Mouse (Mus musculus): Measurements from ENCODE around the gene Chpf. TPM values are rescaled to one million over a fixed set of nuclear protein-coding genes. Genes with fewer than 3 reads are reported as not detected.

Chpf gene
- polyA plus RNA-seq (2015; fragmentation: Nextera tagmentation; extraction: Ambion mirVana), result 24.6 and 25.2 TPM in 2 replicates

GRCm38 (mm10) chr1:75478916-75479634, at the start of gene Chpf, which contains the start of gene Tmem198:
Gene Chpf, minus strand, starts transcription at chr1:75479307.
Gene Tmem198, plus strand, starts transcription at chr1:75479532.
- H3K27me3 ChIP-seq (ENCODE audit: control insufficient read depth, insufficient read depth, low read length), result peaks cover 2% of the 10 kb centered on the region; the same call in 1 of the 2 replicates

GRCm38 (mm10) chr1:75524679-75525078, 45.6 kb upstream of the Chpf start:
- H3K36me3 ChIP-seq (ENCODE audit: control insufficient read depth, insufficient read depth, low read length), result no peaks in the 10 kb centered on the region; the same call in none of the 2 replicates
- no peak for DNase-seq (ENCODE audit: low spot score)
- H3K27ac ChIP-seq (replicated peaks), result no peak overlapping the region
- H3K9me3 ChIP-seq (ENCODE audit: control insufficient read depth, low read length), result no peaks in the 10 kb centered on the region
- WGBS, result 91% methylated on average over 7 of the region's 7 CpGs
- no peak overlapping the region for H3K4me3 ChIP-seq (ENCODE audit: low read depth, low read length)
- ATAC-seq (ENCODE audit: low FRiP score, low TSS enrichment), result no peak
- H3K27me3 ChIP-seq (ENCODE audit: control insufficient read depth, insufficient read depth, low read length), result no peaks in the 10 kb centered on the region
- no peak overlapping the region for H3K4me2 ChIP-seq (replicated peaks; ENCODE audit: low read depth)
- H3K4me1 ChIP-seq (replicated peaks; ENCODE audit: control insufficient read depth, insufficient read depth), result no peaks in the 10 kb centered on the region; the same call in 1 of the 2 replicates
- no peak for TF ChIP-seq EP300 (optimal IDR thresholded peaks at IDR 0.05)
- no peak for TF ChIP-seq CTCF (IDR thresholded peaks at IDR 0.05; ENCODE audit: low read depth)
- H3K9ac ChIP-seq (ENCODE audit: low read length), result no peak overlapping the region

More at GRCm38 (mm10) chr1:75478916-75479634, at the start of gene Chpf, which contains the start of gene Tmem198:
- Histone ChIP-seq H3K4me1 (replicated peaks; ENCODE audit: control insufficient read depth, insufficient read depth) (0 out of 2 replicates have a peak, but pooled peaks cover 2% of the 10 kb centered on the region), H3K27ac (replicated peaks) (peak within 1 kb of the TSS; percentile 78), H3K4me3 (ENCODE audit: low read depth, low read length) (peak within 1 kb of the TSS; percentile 71), H3K4me2 (replicated peaks; ENCODE audit: low read depth) (peak within 1 kb of the TSS; percentile 86), H3K9me3 (ENCODE audit: control insufficient read depth, low read length) (no peaks in the 10 kb centered on the region), H3K9ac (ENCODE audit: low read length) (peak within 1 kb of the TSS; percentile 75), H3K36me3 (ENCODE audit: control insufficient read depth, insufficient read depth, low read length) (0 out of 2 replicates have a peak, but pooled peaks cover 6% of the 10 kb centered on the region)
- TF ChIP-seq CTCF (IDR thresholded peaks at IDR 0.05; ENCODE audit: low read depth), result peak; percentile 20; the same call in 1 of the 2 replicates
- peak; percentile 64 for TF ChIP-seq EP300 (optimal IDR thresholded peaks at IDR 0.05)
- ATAC-seq (ENCODE audit: low FRiP score, low TSS enrichment), result peak; percentile 89
- peak; percentile 96 for DNase-seq (ENCODE audit: low spot score)
- under 1% methylated on average over 61 of the region's 76 CpGs for WGBS

- H3K36me3 ChIP-seq (ENCODE audit: control insufficient read depth, insufficient read depth, low read length), result no peaks in the 10 kb centered on the region
These were observed 42.4 kb upstream of the Chpf start, which contains the start of gene Stk11ip for GRCm38 (mm10) chr1:75521321-75522031. Gene Stk11ip, plus strand, starts transcription at chr1:75521529.

GRCm38 (mm10) chr1:75519576-75519975, 40.5 kb upstream of the Chpf start:
- H3K27me3 ChIP-seq (ENCODE audit: control insufficient read depth, insufficient read depth, low read length), result no peaks in the 10 kb centered on the region
- H3K9ac ChIP-seq (ENCODE audit: low read length), result no peak overlapping the region
- ATAC-seq (ENCODE audit: low FRiP score, low TSS enrichment) (no peak), DNase-seq (ENCODE audit: low spot score) (no peak)
- no peak overlapping the region for H3K4me3 ChIP-seq (ENCODE audit: low read depth, low read length)
- WGBS, result 26% methylated on average over 5 of the region's 5 CpGs
- peaks cover 6% of the 10 kb centered on the region; the same call in 1 of the 2 replicates for H3K4me1 ChIP-seq (replicated peaks; ENCODE audit: control insufficient read depth, insufficient read depth)
- no peak for TF ChIP-seq CTCF (IDR thresholded peaks at IDR 0.05; ENCODE audit: low read depth)
- TF ChIP-seq EP300 (optimal IDR thresholded peaks at IDR 0.05), result no peak
- H3K4me2 ChIP-seq (replicated peaks; ENCODE audit: low read depth), result no peak overlapping the region
- H3K36me3 ChIP-seq (ENCODE audit: control insufficient read depth, insufficient read depth, low read length), result no peaks in the 10 kb centered on the region
- no peaks in the 10 kb centered on the region for H3K9me3 ChIP-seq (ENCODE audit: control insufficient read depth, low read length)
- H3K27ac ChIP-seq (replicated peaks), result peak overlapping the region; percentile 83

More at GRCm38 (mm10) chr1:75521321-75522031, 42.4 kb upstream of the Chpf start, which contains the start of gene Stk11ip:
- peaks cover 6% of the 10 kb centered on the region; the same call in 1 of the 2 replicates for H3K4me1 ChIP-seq (replicated peaks; ENCODE audit: control insufficient read depth, insufficient read depth)
- TF ChIP-seq EP300 (optimal IDR thresholded peaks at IDR 0.05) (peak; percentile 25), CTCF (IDR thresholded peaks at IDR 0.05; ENCODE audit: low read depth) (no peak; the same call in 1 of the 2 replicates)
- H3K4me3 ChIP-seq (ENCODE audit: low read depth, low read length), result peak within 1 kb of the TSS; percentile 53
- under 1% methylated on average over 46 of the region's 46 CpGs for WGBS
- H3K27ac ChIP-seq (replicated peaks), result peak within 1 kb of the TSS; percentile 95
- peak within 1 kb of the TSS; percentile 50 for H3K4me2 ChIP-seq (replicated peaks; ENCODE audit: low read depth)
- H3K9ac ChIP-seq (ENCODE audit: low read length), result peak within 1 kb of the TSS; percentile 50
- ATAC-seq (ENCODE audit: low FRiP score, low TSS enrichment) (peak; percentile 98), DNase-seq (ENCODE audit: low spot score) (peak; percentile 98)
- H3K9me3 ChIP-seq (ENCODE audit: control insufficient read depth, low read length), result no peaks in the 10 kb centered on the region
- H3K27me3 ChIP-seq (ENCODE audit: control insufficient read depth, insufficient read depth, low read length), result no peaks in the 10 kb centered on the region

GRCm38 (mm10) chr1:75518427-75518826, 39.3 kb upstream of the Chpf start:
- no peaks in the 10 kb centered on the region for H3K36me3 ChIP-seq (ENCODE audit: control insufficient read depth, insufficient read depth, low read length)
- H3K4me1 ChIP-seq (replicated peaks; ENCODE audit: control insufficient read depth, insufficient read depth), result peaks cover 6% of the 10 kb centered on the region; the same call in 1 of the 2 replicates
- H3K9ac ChIP-seq (ENCODE audit: low read length), result no peak overlapping the region
- H3K27me3 ChIP-seq (ENCODE audit: control insufficient read depth, insufficient read depth, low read length), result no peaks in the 10 kb centered on the region
- H3K4me2 ChIP-seq (replicated peaks; ENCODE audit: low read depth), result no peak overlapping the region
- H3K27ac ChIP-seq (replicated peaks), result no peak overlapping the region
- TF ChIP-seq EP300 (optimal IDR thresholded peaks at IDR 0.05) (no peak), CTCF (IDR thresholded peaks at IDR 0.05; ENCODE audit: low read depth) (no peak)
- H3K9me3 ChIP-seq (ENCODE audit: control insufficient read depth, low read length), result no peaks in the 10 kb centered on the region
- DNase-seq (ENCODE audit: low spot score), result no peak
- no peak overlapping the region for H3K4me3 ChIP-seq (ENCODE audit: low read depth, low read length)
- 93% methylated on average over 4 of the region's 4 CpGs for WGBS
- ATAC-seq (ENCODE audit: low FRiP score, low TSS enrichment), result no peak

All from stomach, postnatal 0 days (tissue).